Mouse (Mus musculus): ENCODE results near the gene B4galt1.

GRCm38 (mm10) chr4:40868554-40869232 is 14.9 kb upstream of the B4galt1 start:
- no peak for TF ChIP-seq EP300 (IDR thresholded peaks at IDR 0.05; ENCODE audit: insufficient read depth, low read depth, low read length)
- no peak for TF ChIP-seq POLR2A (IDR thresholded peaks at IDR 0.05; ENCODE audit: insufficient read depth, low read length)

All from ES-Bruce4 (cell line).